Comparison of ENCODE assay signal across 30 mouse cellular contexts in the genomic region with DNA sequence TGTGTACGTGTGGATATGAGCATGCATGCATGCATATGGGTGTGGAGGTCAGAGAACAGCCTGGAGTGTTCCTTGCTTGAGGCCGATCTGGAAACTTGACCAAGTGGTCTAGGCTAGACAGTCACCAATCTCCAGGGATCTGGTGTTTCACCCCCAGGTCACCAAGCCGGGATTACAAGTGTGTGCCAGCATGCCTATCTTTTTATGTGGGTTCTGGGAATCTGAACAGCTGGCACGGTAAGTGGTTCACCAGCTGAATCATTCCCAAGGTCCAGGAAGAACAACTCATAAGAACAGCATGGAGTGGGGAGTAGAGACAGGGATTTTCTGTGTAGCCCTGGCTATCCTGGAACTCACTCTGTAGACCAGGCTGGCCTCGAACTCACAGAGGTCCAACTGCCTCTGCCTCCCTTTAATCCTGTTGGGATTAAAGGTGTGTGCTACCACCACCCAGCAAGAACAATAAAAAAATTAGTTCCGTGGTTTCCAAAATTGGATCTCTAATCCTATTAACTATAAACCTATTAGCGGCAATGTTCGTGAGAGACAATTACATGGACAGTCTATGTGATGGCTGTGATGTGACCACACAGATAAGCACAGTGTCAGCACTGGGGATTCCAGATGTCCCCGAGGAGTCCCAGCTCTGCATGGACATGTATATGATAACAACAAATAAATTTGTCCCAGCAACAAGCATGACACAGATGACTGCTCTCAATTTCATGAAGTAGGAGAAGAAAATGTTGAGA. TPM values are rescaled to one million over a fixed set of nuclear protein-coding genes. Genes with fewer than 3 reads are reported as not detected.
"Had no signal": no experiment of that assay in that cellular context is flagged by ENCODE, and none has a peak within 500 bp of the region (broad histone marks: within the 10 kb centered on the region; RNA-seq: fewer than 3 reads in every experiment).

No protein-coding gene starts in this region.

- DNase-seq: kidney, adult 11 months; kidney, adult 8-10 months; kidney, postnatal 10 days; kidney, postnatal 36 days; liver; lung, adult 18-20 months; lung, postnatal 10 days; lung, postnatal 36 days; right cerebral cortex, adult 18-20 months; right cerebral cortex, postnatal 14 days; right cerebral cortex, postnatal 4 days; thymus, postnatal 25 days had no signal

- H3K36me3 ChIP-seq: kidney, embryonic 15.5 days; limb, embryonic 10.5 days; limb, embryonic 13.5 days; liver, embryonic 12.5 days; liver, embryonic 15.5 days; lung, embryonic 15.5 days; midbrain, embryonic 10.5 days; midbrain, embryonic 13.5 days; stomach, embryonic 15.5 days had no signal

- H3K4me2 ChIP-seq: kidney, embryonic 15.5 days; limb, embryonic 13.5 days; liver, embryonic 12.5 days; liver, embryonic 15.5 days; lung, embryonic 15.5 days; midbrain, embryonic 13.5 days; stomach, embryonic 15.5 days had no signal

- H3K27me3 ChIP-seq: kidney, embryonic 15.5 days; limb, embryonic 13.5 days; liver, embryonic 12.5 days; liver, embryonic 15.5 days; lung, embryonic 15.5 days; midbrain, embryonic 13.5 days; stomach, embryonic 15.5 days had no signal

- H3K4me3 ChIP-seq: kidney, embryonic 15.5 days; limb, embryonic 10.5 days; limb, embryonic 13.5 days; liver, embryonic 12.5 days; liver, embryonic 15.5 days; lung, embryonic 15.5 days; megakaryocyte, embryonic 14.5 days; midbrain, embryonic 10.5 days; midbrain, embryonic 13.5 days; stomach, embryonic 15.5 days had no signal

RNA-seq across cellular contexts. Expression of a gene that starts 22.3 kb away (rescaled TPM):
- total RNA-seq: layer of hippocampus, adult 8-10 months; layer of hippocampus, postnatal 14 days; left cerebral cortex, postnatal 25 days; monocyte, adult 5-6 weeks had no signal
- polyA plus RNA-seq: kidney, embryonic 15.5 days; limb, embryonic 10.5 days; limb, embryonic 13.5 days; liver, embryonic 12.5 days; liver, embryonic 15.5 days; lung, embryonic 15.5 days; midbrain, embryonic 13.5 days; midbrain, embryonic 16.5 days; neural tube, embryonic 11.5 days; neural tube, embryonic 14.5 days; thymus, postnatal 0 days had no signal

RNA-seq across cellular contexts. Expression of a gene that starts 43.9 kb away (rescaled TPM):
- total RNA-seq: layer of hippocampus, adult 8-10 months; layer of hippocampus, postnatal 14 days; left cerebral cortex, postnatal 25 days; monocyte, adult 5-6 weeks had no signal
- polyA plus RNA-seq: limb, embryonic 10.5 days; limb, embryonic 13.5 days; lung, embryonic 15.5 days; midbrain, embryonic 10.5 days; neural tube, embryonic 11.5 days; neural tube, embryonic 14.5 days; stomach, embryonic 15.5 days had no signal
